Mouse (Mus musculus): Measurements from ENCODE around the gene Lst1. TPM values are rescaled to one million over a fixed set of nuclear protein-coding genes. Genes with fewer than 3 reads are reported as not detected.

Lst1 gene
- polyA plus RNA-seq, 2 experiments from 2014 or later, result 5.4 to 13.4 TPM

GRCm38 (mm10) chr17:35157661-35158175 is 30.5 kb downstream of the Lst1 start:
- no peak for ATAC-seq

GRCm38 (mm10) chr17:35157254-35157653 is 31.0 kb downstream of the Lst1 start:
- no peak for ATAC-seq

- ATAC-seq, result no peak
Observed at GRCm38 (mm10) chr17:35156461-35157200, 31.6 kb downstream of the Lst1 start.

GRCm38 (mm10) chr17:35155451-35155850 is 32.8 kb downstream of the Lst1 start:
- no peak for ATAC-seq

- ATAC-seq, result no peak
Observed at GRCm38 (mm10) chr17:35154616-35155015, 33.6 kb downstream of the Lst1 start.

- no peak for ATAC-seq
Observed at GRCm38 (mm10) chr17:35153931-35154330, 34.3 kb downstream of the Lst1 start.

GRCm38 (mm10) chr17:35153077-35153476 is 35.2 kb downstream of the Lst1 start:
- ATAC-seq, result no peak

- no peak for ATAC-seq
Observed at GRCm38 (mm10) chr17:35152121-35152520, 36.1 kb downstream of the Lst1 start.

GRCm38 (mm10) chr17:35147922-35148639 is 40.2 kb downstream of the Lst1 start:
- ATAC-seq, result no peak

GRCm38 (mm10) chr17:35147348-35147747 is 40.9 kb downstream of the Lst1 start:
- no peak for ATAC-seq

- no peak for ATAC-seq
Observed at GRCm38 (mm10) chr17:35146139-35146538, 42.1 kb downstream of the Lst1 start.

- no peak for ATAC-seq
Observed at GRCm38 (mm10) chr17:35141971-35142370, 46.3 kb downstream of the Lst1 start.

- ATAC-seq, result no peak
Observed at GRCm38 (mm10) chr17:35140490-35140996, 47.7 kb downstream of the Lst1 start.

GRCm38 (mm10) chr17:35139269-35139668 is 49.0 kb downstream of the Lst1 start:
- no peak for ATAC-seq

GRCm38 (mm10) chr17:35135591-35136320 is 52.5 kb downstream of the Lst1 start:
- peak; percentile 21 for ATAC-seq

Other genes starting within 250 kb of the Lst1 start
- 1 to 10 TPM in 1 of 2 experiments, not detected in 1; 7.0 TPM for gene Hspa1b, start 229.2 kb downstream of the Lst1 start, polyA plus RNA-seq (2017; shearing (Covaris generic))
- not detected for gene Gm20481, start 218.5 kb downstream of the Lst1 start, polyA plus RNA-seq (2017; shearing (Covaris generic))
- 1 to 10 TPM in 1 of 2 experiments, under 1 TPM in 1; 0.17 to 5.1 TPM for gene Hspa1a, start 216.3 kb downstream of the Lst1 start, polyA plus RNA-seq (2017; shearing (Covaris generic))
- under 1 TPM in 1 of 2 experiments, not detected in 1; 0.46 TPM for gene Hspa1l, start 215.7 kb downstream of the Lst1 start, polyA plus RNA-seq (2017; shearing (Covaris generic))
- 10 to 100 TPM; 45.5 to 61.3 TPM for gene Lsm2, start 206.6 kb downstream of the Lst1 start, polyA plus RNA-seq (2017; shearing (Covaris generic))
- 10 to 100 TPM; 28.5 to 29.1 TPM for gene Vars, start 187.5 kb downstream of the Lst1 start, polyA plus RNA-seq (2017; shearing (Covaris generic))
- gene Vwa7, start 171.9 kb downstream of the Lst1 start, polyA plus RNA-seq (2017; shearing (Covaris generic)), result under 1 TPM; 0.11 to 0.12 TPM
- 1 to 10 TPM; 1.8 to 2.1 TPM for gene Sapcd1, start 160.4 kb downstream of the Lst1 start, polyA plus RNA-seq (2017; shearing (Covaris generic))
- gene Msh5, start 141.7 kb downstream of the Lst1 start, polyA plus RNA-seq (2017; shearing (Covaris generic)), result 1 to 10 TPM; 1.3 to 1.6 TPM
- gene Clic1, start 138.5 kb downstream of the Lst1 start, polyA plus RNA-seq (2017; shearing (Covaris generic)), result 100 to 1,000 TPM; 464 to 670 TPM
- gene Ddah2, start 129.4 kb downstream of the Lst1 start, polyA plus RNA-seq (2017; shearing (Covaris generic)), result 1 to 10 TPM in 1 of 2 experiments, under 1 TPM in 1; 0.36 to 1.8 TPM
- not detected for gene Ly6g6c, start 123.1 kb downstream of the Lst1 start, polyA plus RNA-seq (2017; shearing (Covaris generic))
- not detected for gene Mpig6b, start 122.3 kb downstream of the Lst1 start, polyA plus RNA-seq (2017; shearing (Covaris generic))
- not detected for gene Ly6g6e, start 111.5 kb downstream of the Lst1 start, polyA plus RNA-seq (2017; shearing (Covaris generic))
- gene Ly6g6d, start 110.4 kb downstream of the Lst1 start, polyA plus RNA-seq (2017; shearing (Covaris generic)), result not detected
- under 1 TPM in 1 of 2 experiments, not detected in 1; 0.29 TPM for gene Ly6g6f, start 102.8 kb downstream of the Lst1 start, polyA plus RNA-seq (2017; shearing (Covaris generic))
- gene Abhd16a, start 99.2 kb downstream of the Lst1 start, polyA plus RNA-seq (2017; shearing (Covaris generic)), result 10 to 100 TPM; 18.7 to 20.6 TPM
- gene Ly6g5c, start 80.2 kb downstream of the Lst1 start, polyA plus RNA-seq (2017; shearing (Covaris generic)), result not detected
- gene Ly6g5b, start 73.0 kb downstream of the Lst1 start, polyA plus RNA-seq (2017; shearing (Covaris generic)), result 1 to 10 TPM; 1.9 to 2.4 TPM
- 10 to 100 TPM; 60.4 to 70.2 TPM for gene Gpank1, start 67.0 kb downstream of the Lst1 start, polyA plus RNA-seq (2017; shearing (Covaris generic))
- gene Csnk2b, start 66.4 kb downstream of the Lst1 start, polyA plus RNA-seq (2017; shearing (Covaris generic)), result 100 to 1,000 TPM; 274 to 355 TPM
- 10 to 100 TPM; 22.6 to 26.3 TPM for gene D17H6S53E, start 62.1 kb downstream of the Lst1 start, polyA plus RNA-seq (2017; shearing (Covaris generic))
- gene Apom, start 56.4 kb downstream of the Lst1 start, polyA plus RNA-seq (2017; shearing (Covaris generic)), result not detected
- gene Bag6, start 53.3 kb downstream of the Lst1 start, polyA plus RNA-seq (2017; shearing (Covaris generic)), result 10 to 100 TPM; 26.2 to 34.1 TPM
- gene Prrc2a, start 23.5 kb downstream of the Lst1 start, polyA plus RNA-seq (2017; shearing (Covaris generic)), result 10 to 100 TPM; 38.8 to 78.9 TPM
- gene Aif1, start 12.4 kb downstream of the Lst1 start, polyA plus RNA-seq (2017; shearing (Covaris generic)), result 1 to 10 TPM in 1 of 2 experiments, under 1 TPM in 1; 0.91 to 1.9 TPM
- 100 to 1,000 TPM; 134 to 383 TPM for gene Ltb, start 6.0 kb upstream of the Lst1 start, polyA plus RNA-seq (2017; shearing (Covaris generic))
- gene Tnf, start 13.6 kb upstream of the Lst1 start, polyA plus RNA-seq (2017; shearing (Covaris generic)), result 10 to 100 TPM; 21.5 to 21.6 TPM
- gene Lta, start 16.9 kb upstream of the Lst1 start, polyA plus RNA-seq (2017; shearing (Covaris generic)), result 10 to 100 TPM; 70.5 to 90.5 TPM
- 1 to 10 TPM in 1 of 2 experiments, not detected in 1; 1.8 TPM for gene Gm16181, start 32.4 kb upstream of the Lst1 start, polyA plus RNA-seq (2017; shearing (Covaris generic))
- 1 to 10 TPM; 2.3 to 4.0 TPM for gene Atp6v1g2, start 45.2 kb upstream of the Lst1 start, polyA plus RNA-seq (2017; shearing (Covaris generic))
- gene Nfkbil1, start 47.4 kb upstream of the Lst1 start, polyA plus RNA-seq (2017; shearing (Covaris generic)), result 1 to 10 TPM; 3.4 to 4.4 TPM
- gene Ddx39b, start 53.3 kb upstream of the Lst1 start, polyA plus RNA-seq (2017; shearing (Covaris generic)), result 100 to 1,000 TPM; 200 to 247 TPM
- gene H2-D1, start 74.3 kb upstream of the Lst1 start, polyA plus RNA-seq (2017; shearing (Covaris generic)), result 1,000 to 10,000 TPM; 3,460 to 4,099 TPM
- gene H2-Q1, start 132.0 kb upstream of the Lst1 start, polyA plus RNA-seq (2017; shearing (Covaris generic)), result not detected
- 1 to 10 TPM; 7.5 to 8.8 TPM for gene H2-Q2, start 153.8 kb upstream of the Lst1 start, polyA plus RNA-seq (2017; shearing (Covaris generic))
- 10 to 100 TPM; 12.1 to 12.7 TPM for gene H2-Q4, start 191.2 kb upstream of the Lst1 start, polyA plus RNA-seq (2017; shearing (Covaris generic))
- 100 to 1,000 TPM; 450 to 531 TPM for gene H2-Q6, start 236.4 kb upstream of the Lst1 start, polyA plus RNA-seq (2017; shearing (Covaris generic))

Measured in activated CD4-positive, CD25-positive, alpha-beta regulatory T cell, adult 4 months (primary cell).